Mouse (Mus musculus) E14TG2a.4 (cell line): ENCODE data around the gene Keg1.

ENCODE experiments used
- CTCF ChIP-seq: conservative IDR thresholded peaks from 2 replicates; pipeline ENCODE4 v1.5.1; 2014; ENCODE audit warnings: low read length
- NANOG ChIP-seq: IDR thresholded peaks from 2 replicates; pipeline ENCODE4 v1.6.1; 2014; ENCODE audit warnings: borderline replicate concordance, low read length, mixed read lengths

DNA sequence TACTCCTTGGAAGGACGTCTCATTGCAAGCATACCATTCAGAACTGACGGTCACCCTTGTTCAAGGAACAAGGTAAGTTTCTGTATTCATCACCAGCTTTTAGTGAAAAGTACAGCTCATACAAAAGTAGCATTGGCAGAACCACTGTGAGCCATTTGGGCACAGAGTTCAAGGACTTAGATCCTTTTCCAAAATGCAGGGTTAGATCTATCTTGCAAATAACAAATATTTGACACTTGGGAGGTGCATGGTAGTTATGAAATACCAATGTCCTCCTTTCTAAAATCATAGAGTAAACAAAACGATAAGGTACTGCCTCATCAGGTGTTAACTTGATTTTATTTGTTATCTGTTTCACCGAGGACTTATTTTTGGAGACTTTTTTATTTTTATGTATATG lies 24.5 kb upstream of the Keg1 start:
- no peak for TF ChIP-seq CTCF
- TF ChIP-seq NANOG = no peak
